Mouse (Mus musculus): ENCODE measurements around the gene Nmb.

DNA sequence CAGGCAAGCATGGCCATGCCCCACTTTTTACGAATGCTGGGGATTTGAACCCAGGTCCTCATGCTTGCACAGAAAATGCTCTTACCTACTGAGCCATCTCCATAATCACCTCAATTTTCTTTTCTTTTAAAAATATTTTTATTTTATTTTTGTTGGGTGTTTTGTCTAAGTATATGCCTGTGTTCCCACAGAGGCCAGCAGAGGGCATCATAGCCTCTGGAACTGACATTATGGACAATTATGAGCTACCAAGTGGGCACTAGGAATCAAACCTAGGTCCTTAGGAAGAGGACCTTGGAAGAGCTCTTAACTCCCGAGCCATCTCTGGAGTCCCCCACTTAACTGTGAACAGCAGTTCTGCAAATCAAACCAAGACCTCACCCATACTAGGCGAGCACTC, 51.7 kb downstream of the Nmb start:
- TF ChIP-seq CTCF (IDR thresholded peaks at IDR 0.05): peak; percentile 56
- TF ChIP-seq POLR2A (IDR thresholded peaks at IDR 0.05; ENCODE audit: insufficient read depth, low read depth, low read length): no peak

Data from heart, adult 2 months (tissue).